Mouse (Mus musculus) cortical plate, adult 2 months (tissue): ENCODE data around the gene Egfl7. TPM values are rescaled to one million over a fixed set of nuclear protein-coding genes. Genes with fewer than 3 reads are reported as not detected.

Source experiments
- H3K27ac ChIP-seq: fragments of 200-500 bp; 2 replicates; pipeline ENCODE4 v1.5.1; 2012; ENCODE audit warnings: low read length, control low read depth, inconsistent platforms; ENCODE audit not compliant: insufficient read depth
- H3K4me1 ChIP-seq: fragments of 200-500 bp; 2 replicates; pipeline ENCODE4 v1.6.1; 2011; ENCODE audit warnings: low read length; ENCODE audit not compliant: control insufficient read depth, insufficient read depth
- H3K4me3 ChIP-seq: fragments of 200-500 bp; 2 replicates; pipeline ENCODE4 v1.5.1; 2011; ENCODE audit warnings: mild to moderate bottlenecking, low read length, control low read depth; ENCODE audit not compliant: insufficient read depth
- CTCF ChIP-seq: fragments of 200-500 bp; IDR thresholded peaks from 2 replicates; pipeline ENCODE4 v1.5.1; 2011; ENCODE audit warnings: mild to moderate bottlenecking, control low read depth, low read length; ENCODE audit not compliant: insufficient read depth; ENCODE audit errors: extremely low read depth
- POLR2A ChIP-seq: fragments of 200-500 bp; IDR thresholded peaks from 2 replicates; pipeline ENCODE4 v1.6.1; 2011; ENCODE audit warnings: mild to moderate bottlenecking, low read length, control low read depth; ENCODE audit not compliant: insufficient read depth; ENCODE audit errors: extremely low read depth
- polyA plus RNA-seq: library from polyadenylated mRNA; depleted of rRNA; stranded (reverse); fragments of >200 nt; gene quantifications from 2 replicates; pipeline ENCODE4 v1.2.3, GENCODE M21; 2012; rRNA removed

Egfl7 gene
- polyA plus RNA-seq, result 137 and 145 TPM in 2 replicates

DNA sequence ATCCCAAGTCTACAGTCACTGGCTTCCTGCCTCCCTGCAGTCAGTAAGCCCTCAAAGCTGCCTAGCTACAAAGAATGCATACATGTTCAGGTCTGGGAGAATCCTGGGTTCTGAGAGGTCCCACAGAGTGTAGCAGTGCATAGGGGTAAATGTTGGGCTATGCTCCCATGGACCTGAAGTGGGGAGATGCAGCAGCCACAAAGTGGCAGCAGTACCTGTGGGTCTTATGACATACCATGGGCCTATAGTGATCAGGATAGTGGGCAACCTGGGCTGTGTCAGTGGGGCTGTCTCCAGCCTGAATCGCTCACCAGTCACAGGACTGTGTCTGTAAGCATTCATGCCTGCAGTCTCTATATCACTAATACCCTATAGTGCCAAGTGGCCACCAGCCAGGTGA, at the start of gene Egfl7:
Gene Egfl7 (plus strand): TSS at position 301 of the 400 bp plus-strand sequence.
- TF ChIP-seq POLR2A (no peak), CTCF (no peak)
- Histone ChIP-seq H3K4me3 (no peak within 1 kb of the TSS), H3K27ac (peak within 1 kb of the TSS; percentile 61), H3K4me1 (no peaks in the 10 kb centered on the region)

DNA sequence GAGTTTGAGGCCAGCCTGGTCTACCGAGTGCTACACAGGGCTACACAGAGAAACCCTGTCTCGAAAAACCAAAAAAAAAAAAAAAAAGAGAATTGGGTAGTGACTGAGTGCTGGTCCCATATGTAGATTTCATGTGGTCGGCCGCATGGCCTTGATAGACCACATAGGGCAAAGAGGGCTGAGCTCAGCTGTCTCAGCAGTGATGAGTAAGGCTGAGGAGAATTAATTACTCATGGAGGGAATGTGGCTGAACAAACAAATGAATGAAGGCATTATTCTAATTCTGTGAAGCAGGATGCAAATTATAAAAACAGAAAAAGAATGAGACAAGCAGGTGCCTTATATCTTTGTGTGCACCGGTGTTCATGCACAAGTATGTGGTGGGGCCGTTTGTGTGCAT, 48.0 kb upstream of the Egfl7 start:
- no peak overlapping the region for H3K4me3 ChIP-seq
- TF ChIP-seq POLR2A, result no peak
- no peak for TF ChIP-seq CTCF
- no peak overlapping the region for H3K27ac ChIP-seq
- H3K4me1 ChIP-seq, result peaks cover 4% of the 10 kb centered on the region

DNA sequence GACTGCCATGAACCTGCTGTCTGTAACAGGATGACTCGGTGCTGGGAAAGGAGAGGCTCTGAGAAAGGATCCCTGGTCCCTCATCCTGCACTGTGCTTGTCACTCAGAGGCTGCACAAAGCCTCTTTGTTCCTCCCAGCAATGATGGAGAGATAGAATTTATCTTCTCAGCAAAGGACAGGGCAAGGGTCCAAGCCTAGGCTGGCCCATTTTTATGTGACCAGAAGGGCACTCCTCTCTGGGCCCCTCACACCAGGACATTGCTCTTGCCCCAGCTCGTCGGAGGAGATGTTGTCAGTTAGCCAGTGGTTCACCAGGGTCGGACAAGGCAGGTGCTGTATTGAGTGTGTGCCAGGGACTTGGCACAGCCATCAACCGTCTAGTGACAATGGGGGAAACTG, 46.6 kb upstream of the Egfl7 start:
- no peak overlapping the region for H3K4me3 ChIP-seq
- H3K4me1 ChIP-seq, result peaks cover 4% of the 10 kb centered on the region
- TF ChIP-seq CTCF (no peak), POLR2A (no peak)
- no peak overlapping the region for H3K27ac ChIP-seq

DNA sequence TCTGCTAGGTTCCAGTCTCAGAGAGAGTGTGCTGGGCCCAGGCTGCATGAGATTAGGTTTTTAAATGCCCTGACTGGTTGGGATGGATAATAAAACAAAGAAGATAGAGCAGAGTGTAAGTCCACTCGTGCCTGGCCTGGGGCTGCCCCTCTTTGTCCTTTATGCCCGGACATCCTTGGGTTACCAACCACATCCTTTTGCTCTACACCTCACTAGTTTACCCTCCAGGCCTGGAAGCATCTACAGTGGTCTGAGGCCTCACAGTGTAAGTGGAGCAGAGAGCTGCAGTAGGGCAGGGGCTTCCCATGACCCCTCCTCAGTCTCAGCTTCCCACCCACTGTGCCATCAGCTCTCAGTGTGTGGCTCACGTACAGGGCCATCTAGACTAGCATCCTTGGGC, 45.7 kb upstream of the Egfl7 start:
- peaks cover 4% of the 10 kb centered on the region for H3K4me1 ChIP-seq
- TF ChIP-seq POLR2A (no peak), CTCF (no peak)
- H3K27ac ChIP-seq, result no peak overlapping the region
- no peak overlapping the region for H3K4me3 ChIP-seq

DNA sequence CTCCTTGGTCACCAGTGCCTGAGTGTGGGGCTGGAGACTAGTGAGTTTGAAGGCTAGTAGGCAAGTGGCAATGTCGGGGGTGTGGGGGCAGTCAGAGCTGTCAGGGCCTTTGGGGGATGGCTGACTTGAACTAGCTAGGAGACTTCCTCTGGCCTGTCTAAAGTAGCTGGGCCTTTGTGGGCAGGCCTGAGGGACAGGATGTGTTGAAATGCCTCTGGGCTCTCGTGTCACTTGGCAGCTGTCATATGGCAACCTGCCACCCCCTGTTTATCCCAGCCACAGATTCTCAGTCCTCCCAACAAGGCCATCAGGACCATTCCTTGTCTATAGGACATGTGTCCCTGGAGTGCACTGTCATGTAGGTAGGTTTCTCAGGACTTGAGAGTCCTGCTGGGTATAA, 45.2 kb upstream of the Egfl7 start:
- peaks cover 4% of the 10 kb centered on the region for H3K4me1 ChIP-seq
- TF ChIP-seq POLR2A, result no peak
- TF ChIP-seq CTCF, result no peak
- H3K27ac ChIP-seq, result no peak overlapping the region
- no peak overlapping the region for H3K4me3 ChIP-seq

DNA sequence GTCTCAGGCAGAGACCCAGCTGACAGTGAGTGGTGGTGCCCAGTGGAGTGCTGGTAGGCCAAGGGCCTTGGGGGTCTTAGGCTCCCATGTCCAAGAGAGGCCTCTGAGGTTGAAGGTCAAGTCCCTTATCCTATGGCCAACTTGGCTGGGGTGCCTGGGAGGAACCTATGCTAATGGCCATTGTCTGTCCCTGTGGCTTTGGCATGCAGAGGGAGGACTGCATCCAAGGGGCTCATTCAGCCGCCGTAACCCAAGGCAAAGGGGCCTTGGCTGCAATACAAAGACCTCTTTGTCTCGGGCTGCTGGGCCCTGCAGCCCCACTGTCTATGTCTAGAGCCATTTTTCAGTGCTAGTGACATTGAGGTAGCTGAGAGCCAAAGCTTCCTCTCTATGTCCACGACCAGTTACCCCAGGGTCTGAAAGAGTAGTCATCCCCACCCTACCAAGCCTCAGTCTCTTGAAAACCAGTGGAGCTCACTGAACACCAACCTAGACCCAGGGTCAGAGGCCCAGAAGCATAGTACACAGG, 44.2 kb upstream of the Egfl7 start:
- no peak for TF ChIP-seq CTCF
- no peak for TF ChIP-seq POLR2A
- H3K4me1 ChIP-seq, result peaks cover 4% of the 10 kb centered on the region
- H3K27ac ChIP-seq, result no peak overlapping the region
- no peak overlapping the region for H3K4me3 ChIP-seq

DNA sequence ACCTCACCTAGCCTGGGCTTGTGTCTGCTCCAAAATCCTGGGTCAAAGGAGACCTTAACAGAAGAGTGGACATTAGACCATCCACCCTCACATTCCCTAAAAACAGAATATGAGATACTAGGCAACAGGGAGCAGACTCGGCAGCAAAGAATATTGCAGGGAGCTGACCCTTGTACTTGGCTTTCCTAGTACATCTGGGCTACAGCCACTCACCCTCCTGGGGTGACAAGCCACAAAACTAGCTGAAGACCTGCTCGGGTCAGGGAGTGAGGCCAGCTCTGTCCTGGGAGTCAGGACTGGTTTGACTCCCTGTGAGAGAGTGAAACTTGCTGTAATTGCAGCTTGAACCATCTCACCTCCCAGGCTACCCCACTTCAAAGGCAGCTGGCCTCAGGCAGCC, 40.3 kb upstream of the Egfl7 start:
- no peak overlapping the region for H3K27ac ChIP-seq
- peaks cover 3% of the 10 kb centered on the region for H3K4me1 ChIP-seq
- no peak overlapping the region for H3K4me3 ChIP-seq
- no peak for TF ChIP-seq POLR2A
- TF ChIP-seq CTCF, result no peak

DNA sequence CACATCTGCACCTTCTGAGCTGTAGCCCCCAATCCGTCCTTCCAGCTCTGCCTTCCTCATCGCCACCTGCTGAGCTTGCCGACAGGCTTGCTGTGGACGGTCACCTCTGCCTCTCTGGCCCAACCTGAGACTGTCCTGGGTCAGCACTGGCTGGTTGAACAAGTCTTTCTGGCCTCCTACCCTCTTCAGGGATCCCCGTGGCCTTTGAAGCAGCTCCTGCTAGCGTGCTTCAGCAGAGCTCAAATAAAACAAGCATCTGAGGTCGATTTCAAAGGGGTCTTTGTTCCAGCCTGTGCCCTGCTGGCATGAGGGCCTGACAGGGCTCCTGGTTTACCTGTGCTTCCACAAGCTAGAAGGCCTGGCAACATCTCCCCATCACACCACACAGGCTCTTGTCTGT, 39.1 kb upstream of the Egfl7 start:
- Histone ChIP-seq H3K4me3 (no peak overlapping the region), H3K27ac (no peak overlapping the region), H3K4me1 (no peaks in the 10 kb centered on the region)
- no peak for TF ChIP-seq CTCF
- TF ChIP-seq POLR2A, result no peak

DNA sequence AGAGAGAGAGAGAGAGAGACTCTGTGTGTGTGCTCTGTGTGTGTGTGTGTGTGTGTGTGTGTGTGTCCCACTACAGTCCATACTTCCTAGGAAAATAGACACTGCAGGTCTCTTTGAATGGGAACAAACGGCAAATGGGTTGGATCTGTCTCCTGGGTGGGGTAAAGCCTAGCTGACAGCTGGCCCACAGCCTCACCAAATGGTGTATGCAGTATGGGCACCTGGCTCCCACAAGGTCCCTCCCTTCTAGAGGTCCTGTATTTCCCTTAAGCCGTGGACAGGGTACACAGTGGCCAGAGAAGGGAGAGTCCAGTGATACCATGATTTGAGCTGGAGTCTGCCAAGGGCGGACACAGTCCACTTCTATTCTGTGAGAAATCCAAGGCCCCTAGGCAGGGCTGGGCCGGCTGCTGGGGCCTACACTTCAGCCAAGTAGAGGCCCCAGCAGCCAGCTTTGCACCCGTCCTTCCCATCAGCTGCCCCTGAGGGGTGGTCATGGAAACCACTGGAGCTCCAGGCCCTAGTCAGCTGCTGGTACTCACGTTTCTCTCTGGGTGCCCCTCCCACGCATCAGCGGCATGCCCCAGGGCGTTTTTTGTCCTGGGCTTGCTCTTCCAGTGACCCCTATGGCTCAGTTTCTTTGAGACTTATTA, 38.4 kb upstream of the Egfl7 start:
- Histone ChIP-seq H3K4me3 (no peak overlapping the region), H3K27ac (no peak overlapping the region), H3K4me1 (no peaks in the 10 kb centered on the region)
- TF ChIP-seq POLR2A (no peak), CTCF (no peak)

DNA sequence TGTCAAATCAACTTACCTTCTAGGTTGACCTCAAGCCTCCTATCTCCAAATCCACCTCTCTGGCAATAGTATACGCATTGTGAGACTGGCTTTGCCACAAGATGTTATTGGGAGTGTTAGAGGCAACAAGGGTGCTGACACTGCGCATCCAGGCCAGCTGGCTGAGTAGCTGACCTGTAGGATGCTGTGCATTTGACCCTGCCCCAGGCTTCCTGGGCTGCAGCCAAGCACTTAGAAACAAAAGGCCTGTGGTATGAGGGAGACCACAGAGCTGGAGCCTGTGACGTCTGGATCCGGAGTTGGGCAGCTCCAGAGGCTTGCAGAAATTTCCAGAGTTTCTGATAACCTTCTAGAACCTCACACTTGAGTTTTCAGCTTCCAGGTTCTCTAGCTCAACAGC, 36.7 kb upstream of the Egfl7 start:
- H3K4me3 ChIP-seq, result no peak overlapping the region
- H3K27ac ChIP-seq, result no peak overlapping the region
- no peak for TF ChIP-seq POLR2A
- no peak for TF ChIP-seq CTCF
- H3K4me1 ChIP-seq, result no peaks in the 10 kb centered on the region
